Mouse (Mus musculus) telencephalon, adult 2 months (tissue): ENCODE data around the gene Ces3a.
"Not testable (repeated sequence)": the region's sequence is repeated elsewhere in the genome, so short reads cannot be mapped to it uniquely, and the experiment has no call there.

Experiments used
- DNase-seq: peaks from one replicate; pipeline ENCODE4 v3.0.0-alpha.2; 2011; ENCODE audit warnings: low read depth, low spot score

Ces3a gene

GRCm38 (mm10) chr8:105093992-105094391, 45.6 kb downstream of the Ces3a start:
- DNase-seq, result no peak

- DNase-seq, result not testable (repeated sequence)
These were observed 53.8 kb downstream of the Ces3a start for GRCm38 (mm10) chr8:105102101-105102785.

GRCm38 (mm10) chr8:105103701-105104100, 55.3 kb downstream of the Ces3a start:
- not testable (repeated sequence) for DNase-seq

- no peak for DNase-seq
These were observed 55.8 kb downstream of the Ces3a start for GRCm38 (mm10) chr8:105104220-105104619.
